Mouse (Mus musculus) right cerebral cortex, postnatal 25 days (tissue): Measurements from ENCODE around the gene Nr1i3.
A peak's percentile ranks its signal among the peaks of the same experiment; 100 is the strongest.
"Not testable (repeated sequence)": the region's sequence is repeated elsewhere in the genome, so short reads cannot be mapped to it uniquely, and the experiment has no call there.

Experiments
- DNase-seq: peaks from one replicate; pipeline ENCODE4 v3.0.0; 2022

The Nr1i3 gene

DNA sequence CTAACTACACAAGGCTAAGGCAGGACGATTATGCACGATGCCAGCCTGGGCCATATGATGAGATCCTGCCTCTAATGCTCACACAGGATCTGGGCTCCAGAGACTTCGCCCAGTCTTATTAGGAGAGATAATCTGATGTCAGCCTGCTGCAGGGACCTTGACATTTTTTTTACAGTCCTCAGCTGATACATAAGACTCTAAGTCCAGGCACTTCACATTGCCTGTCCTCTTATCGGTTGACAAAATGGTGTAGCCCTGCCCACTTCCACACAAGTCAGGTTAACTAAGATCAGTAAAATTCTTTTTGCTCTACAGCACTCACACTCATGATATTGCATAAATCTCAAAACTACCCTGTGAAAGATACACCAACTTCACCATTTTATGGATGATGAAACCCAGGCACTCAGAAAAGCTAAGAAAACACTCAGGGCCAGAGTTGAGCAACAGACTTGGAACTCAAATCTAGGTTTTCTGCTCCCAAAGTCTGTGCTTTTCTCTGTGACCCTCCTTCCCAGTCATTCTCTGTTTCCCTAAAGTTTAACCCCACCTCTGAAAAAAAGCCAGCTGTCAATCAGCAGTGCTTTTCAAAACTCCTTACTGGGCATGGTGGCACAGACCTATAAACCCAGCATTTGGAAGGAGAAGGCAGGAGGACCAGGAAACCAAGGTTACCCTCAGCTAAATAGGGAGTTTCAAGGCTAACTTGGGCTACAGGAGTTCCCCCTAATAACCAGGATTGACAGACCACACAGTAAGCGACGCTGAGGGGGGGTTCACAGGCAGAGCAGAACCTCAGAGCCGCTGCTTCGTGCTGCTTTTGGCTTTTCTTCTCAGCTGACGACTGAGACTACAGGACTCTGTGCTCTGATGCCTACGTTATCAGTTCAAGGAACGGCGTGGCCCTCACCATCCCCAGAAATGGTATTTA lies 19.3 kb downstream of the Nr1i3 start:
- DNase-seq, result no peak

- DNase-seq, result no peak
Measured at GRCm38 (mm10) chr1:171234126-171234525, 20.4 kb downstream of the Nr1i3 start, which contains the start of gene Fcer1g. Gene Fcer1g, minus strand, starts transcription at chr1:171234365.

- DNase-seq, result no peak
Measured at GRCm38 (mm10) chr1:171234538-171234937, 20.8 kb downstream of the Nr1i3 start.

- DNase-seq, result no peak
Measured at GRCm38 (mm10) chr1:171235791-171236190, 22.0 kb downstream of the Nr1i3 start.

DNA sequence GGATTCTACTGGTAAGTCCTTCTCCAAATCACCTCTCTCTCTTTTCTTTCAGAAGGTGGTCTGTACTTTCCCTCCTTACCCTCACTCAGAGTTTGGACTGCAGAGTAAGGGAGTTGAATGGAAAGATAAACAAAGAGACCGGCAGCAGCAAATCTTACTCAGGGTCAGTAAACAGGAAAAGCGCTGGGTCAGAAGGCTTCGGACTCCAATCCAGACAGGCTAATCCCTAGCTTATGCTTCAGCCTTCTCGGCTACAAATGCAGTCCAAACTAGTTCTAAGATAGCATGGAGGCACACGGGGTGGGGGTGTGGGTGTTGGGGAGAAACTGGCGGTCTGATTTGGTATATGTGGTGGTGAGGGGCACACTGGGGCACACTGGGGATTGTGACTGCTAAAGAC lies 23.7 kb downstream of the Nr1i3 start:
- DNase-seq, result no peak

DNA sequence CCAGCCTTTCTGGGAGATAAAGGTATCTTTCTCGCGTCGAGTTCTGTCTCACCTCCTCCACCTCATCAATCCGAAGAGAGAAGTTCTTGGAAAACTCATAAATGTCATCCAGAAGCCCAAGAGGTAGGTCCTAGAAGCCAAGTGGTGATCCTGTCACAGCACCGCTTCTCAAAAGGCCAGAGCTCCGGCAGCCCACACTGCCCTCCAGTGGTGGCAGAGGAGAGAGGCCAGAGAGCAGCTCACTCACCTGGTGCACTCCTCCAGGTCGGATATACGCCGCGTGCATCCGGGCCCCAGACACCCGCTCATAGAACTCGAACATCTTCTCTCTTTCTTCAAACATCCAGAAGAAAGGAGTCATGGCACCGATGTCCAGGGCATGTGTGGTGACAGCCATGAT lies 24.7 kb downstream of the Nr1i3 start:
- DNase-seq, result no peak

DNA sequence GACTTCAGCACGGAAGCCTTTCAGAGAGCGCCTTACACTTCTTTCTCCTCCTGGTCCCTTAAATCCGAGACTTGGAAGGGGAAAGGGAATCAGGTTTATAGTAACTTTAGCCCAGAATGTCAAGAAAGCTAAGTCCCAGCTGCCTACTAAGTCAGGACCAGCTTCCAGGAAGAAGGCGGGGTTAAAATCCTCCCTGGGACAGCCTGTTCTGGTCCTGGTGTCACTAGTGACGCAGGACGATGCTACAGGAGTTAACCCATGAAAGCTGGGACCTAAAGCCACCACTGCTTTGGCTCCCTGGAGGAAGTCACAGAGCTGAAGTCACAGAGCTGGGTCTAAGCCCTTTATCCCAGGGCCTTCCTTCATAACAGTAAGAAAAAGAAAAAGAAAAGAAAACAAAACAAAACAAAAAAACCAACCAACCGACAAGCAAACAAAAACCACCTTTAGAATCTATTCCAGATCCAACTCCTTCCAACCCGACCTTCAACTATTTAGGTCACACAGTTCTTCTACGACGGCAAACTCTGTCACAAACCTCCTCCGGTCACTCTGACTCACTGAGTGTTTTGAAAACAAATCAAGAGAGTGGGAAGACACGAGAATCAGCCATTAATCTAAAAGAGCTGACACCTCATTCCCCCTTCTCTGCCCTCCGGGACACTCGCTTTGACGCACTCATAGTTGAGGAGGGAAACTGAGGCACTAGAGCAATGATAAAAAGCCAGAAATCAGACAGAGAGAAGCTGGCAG lies 26.4 kb downstream of the Nr1i3 start:
- no peak for DNase-seq

- no peak for DNase-seq
Measured at GRCm38 (mm10) chr1:171240911-171241310, 27.1 kb downstream of the Nr1i3 start.

DNA sequence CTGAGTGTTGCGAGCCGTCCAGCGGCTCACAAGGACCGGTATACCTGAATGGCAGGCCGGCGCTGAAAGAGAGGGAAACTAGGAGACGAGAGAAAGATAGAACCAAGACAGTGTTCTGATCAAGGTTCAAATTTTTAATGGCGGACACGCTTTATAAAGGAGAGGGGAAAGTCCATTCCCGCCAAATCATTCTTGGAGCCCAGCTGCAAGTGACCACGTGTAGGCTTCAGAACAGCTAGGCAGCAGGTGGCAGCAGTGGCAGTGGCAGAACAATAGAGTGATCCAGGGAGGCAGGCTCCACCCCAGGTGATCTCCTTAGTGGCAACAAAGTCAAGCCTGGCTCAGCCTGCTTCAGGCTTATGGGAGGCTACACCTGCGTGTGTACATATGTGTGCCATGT lies 28.2 kb downstream of the Nr1i3 start:
- DNase-seq, result not testable (repeated sequence)

DNA sequence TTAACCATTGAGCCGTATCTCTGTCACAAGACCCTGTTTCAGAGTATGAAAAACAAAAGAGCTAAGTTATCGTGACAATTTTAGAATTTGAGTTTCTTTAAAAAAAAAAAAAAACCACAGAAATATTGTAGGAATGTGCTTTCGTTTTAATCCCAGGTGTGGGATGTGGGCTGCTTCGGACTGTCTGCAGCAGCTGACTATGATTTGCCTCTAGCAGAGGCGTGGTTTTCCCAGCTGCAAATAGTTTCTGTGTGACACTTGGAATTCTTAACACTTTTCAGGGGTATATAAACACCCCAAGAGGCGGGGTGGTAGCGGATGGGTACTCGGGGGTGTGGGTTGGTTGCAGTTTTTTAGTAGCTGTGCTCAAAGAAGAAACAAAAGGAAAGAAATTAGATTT lies 31.6 kb downstream of the Nr1i3 start:
- no peak for DNase-seq

- DNase-seq, result peak; percentile 98
Measured at GRCm38 (mm10) chr1:171246709-171247452, 33.1 kb downstream of the Nr1i3 start.

- no peak for DNase-seq
Measured at GRCm38 (mm10) chr1:171247453-171247841, 33.7 kb downstream of the Nr1i3 start.

- no peak for DNase-seq
Measured at GRCm38 (mm10) chr1:171247916-171248315, 34.1 kb downstream of the Nr1i3 start.

- no peak for DNase-seq
Measured at GRCm38 (mm10) chr1:171248386-171249226, 34.8 kb downstream of the Nr1i3 start.

DNA sequence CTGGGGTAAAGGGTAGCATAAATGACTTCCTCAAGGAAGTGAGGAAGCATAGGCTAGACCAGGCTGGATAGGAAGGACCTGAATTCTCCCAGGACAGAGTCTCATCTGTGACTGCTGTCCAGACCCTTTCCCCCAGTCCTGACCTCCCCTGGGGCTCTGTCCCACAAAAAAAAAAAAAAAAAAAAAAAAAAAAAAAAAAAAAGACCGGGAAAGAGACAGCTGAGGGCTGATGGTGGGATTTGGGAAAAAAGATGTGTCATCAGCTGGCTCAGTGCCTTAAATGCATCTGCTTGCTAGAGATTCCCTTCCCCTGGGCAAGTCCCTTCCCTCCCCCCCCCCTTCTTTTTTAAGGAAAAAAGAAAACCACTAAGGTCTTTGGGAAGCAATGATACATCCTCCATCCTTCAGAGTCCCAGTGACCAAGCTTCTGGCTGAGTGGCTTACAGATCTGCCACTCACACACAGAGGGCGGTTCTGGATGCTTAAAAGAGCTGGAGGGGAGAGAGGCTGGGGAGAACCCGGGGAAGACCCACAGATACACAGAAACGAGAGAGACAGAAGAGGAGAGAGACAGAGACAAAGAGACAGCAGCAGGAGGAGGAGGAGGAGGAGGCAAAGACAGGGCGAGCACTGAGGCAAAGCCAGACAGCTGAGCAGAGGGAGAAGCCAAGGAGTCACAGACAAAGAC lies 36.3 kb downstream of the Nr1i3 start, which contains the start of gene Adamts4:
TSS of gene Adamts4 (plus strand) at position 509 of the 688 bp plus-strand sequence.
- DNase-seq, result no peak

DNA sequence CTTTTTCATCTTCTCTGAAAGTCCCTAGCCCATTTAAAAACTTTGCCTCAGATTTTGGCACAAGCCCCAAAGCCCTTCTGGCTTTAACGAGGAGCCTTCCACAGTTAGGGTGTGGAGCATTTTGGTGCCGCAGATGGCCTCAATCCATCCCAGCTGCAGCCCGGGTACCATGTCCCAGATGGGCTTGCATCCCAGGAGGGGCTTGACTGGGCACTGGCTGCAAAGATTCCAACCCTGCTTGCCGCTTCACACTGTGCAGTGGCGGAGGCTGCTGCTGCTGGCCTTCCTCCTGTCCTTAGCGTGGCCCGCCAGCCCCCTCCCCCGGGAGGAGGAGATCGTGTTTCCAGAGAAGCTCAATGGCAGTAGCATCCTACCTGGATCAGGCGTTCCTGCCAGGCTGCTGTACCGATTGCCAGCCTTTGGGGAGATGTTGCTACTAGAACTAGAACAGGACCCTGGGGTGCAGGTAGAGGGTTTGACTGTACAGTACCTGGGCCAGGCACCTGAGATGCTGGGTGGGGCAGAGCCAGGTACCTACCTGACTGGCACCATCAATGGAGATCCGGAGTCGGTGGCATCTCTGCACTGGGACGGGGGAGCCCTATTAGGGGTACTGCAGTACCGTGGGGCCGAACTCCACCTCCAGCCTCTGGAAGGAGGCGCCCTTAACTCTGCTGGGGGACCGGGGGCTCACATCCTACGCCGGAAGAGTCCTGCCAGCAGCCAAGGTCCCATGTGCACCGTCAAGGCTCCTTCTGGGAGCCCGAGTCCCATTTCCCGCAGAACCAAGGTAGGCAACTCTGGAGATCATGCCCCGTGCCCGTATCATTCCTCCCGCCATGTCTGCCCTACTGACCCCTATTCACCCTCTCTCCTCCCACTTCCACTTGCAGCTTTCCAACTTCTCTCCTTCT lies 37.2 kb downstream of the Nr1i3 start, which contains the start of gene Ndufs2:
TSS of gene Ndufs2 (minus strand) at position 709 of the 914 bp plus-strand sequence.
- no peak for DNase-seq

GRCm38 (mm10) chr1:171251594-171252324 lies 38.0 kb downstream of the Nr1i3 start:
- DNase-seq, result no peak

DNA sequence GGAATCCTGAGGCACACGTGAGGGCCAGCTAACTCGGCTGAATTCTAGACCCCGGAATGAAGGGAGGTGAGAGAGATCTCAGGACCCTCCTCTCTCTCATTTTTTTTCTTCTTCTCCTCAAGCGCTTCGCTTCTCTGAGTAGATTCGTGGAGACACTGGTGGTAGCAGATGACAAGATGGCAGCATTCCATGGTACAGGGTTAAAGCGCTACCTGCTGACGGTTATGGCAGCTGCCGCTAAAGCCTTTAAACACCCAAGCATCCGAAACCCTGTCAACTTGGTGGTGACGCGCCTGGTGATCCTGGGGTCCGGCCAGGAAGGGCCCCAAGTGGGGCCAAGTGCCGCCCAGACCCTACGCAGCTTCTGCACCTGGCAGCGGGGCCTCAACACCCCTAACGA lies 38.6 kb downstream of the Nr1i3 start:
- DNase-seq, result no peak

DNA sequence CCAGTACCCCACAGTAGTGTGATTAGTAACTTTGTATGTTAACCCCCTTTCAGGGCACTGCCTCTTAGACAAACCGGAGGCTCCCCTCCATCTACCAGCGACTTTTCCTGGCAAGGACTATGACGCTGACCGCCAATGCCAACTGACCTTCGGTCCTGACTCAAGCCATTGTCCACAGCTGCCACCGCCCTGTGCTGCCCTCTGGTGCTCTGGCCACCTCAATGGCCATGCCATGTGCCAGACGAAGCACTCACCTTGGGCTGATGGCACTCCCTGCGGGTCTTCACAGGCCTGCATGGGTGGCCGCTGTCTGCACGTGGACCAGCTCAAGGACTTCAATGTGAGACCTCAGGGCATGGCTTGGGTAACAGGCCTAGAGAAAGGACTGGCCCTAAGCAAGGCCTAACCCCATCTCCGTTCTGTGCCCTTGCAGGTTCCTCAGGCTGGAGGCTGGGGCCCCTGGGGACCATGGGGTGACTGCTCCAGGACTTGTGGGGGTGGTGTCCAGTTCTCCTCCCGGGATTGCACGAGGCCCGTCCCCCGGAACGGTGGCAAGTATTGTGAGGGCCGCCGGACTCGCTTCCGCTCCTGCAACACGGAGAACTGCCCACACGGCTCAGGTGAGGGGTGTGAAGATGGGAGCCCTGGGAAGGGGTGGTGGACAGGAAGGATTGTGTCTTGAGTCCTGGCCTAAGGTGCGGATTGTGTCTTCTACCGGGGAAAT lies 42.5 kb downstream of the Nr1i3 start:
- DNase-seq, result no peak
